Mouse (Mus musculus) intestine, embryonic 16.5 days (tissue): ENCODE measurements around the gene Notch1. TPM values are rescaled to one million over a fixed set of nuclear protein-coding genes. Genes with fewer than 3 reads are reported as not detected.

Experiments used
- ATAC-seq: fragments of 200-750 bp; cut with Nextera tagmentation; 2 replicates; pipeline ENCODE4 v1.8.0; 2017; ENCODE audit warnings: moderate TSS enrichment, moderate library complexity
- H3K27ac ChIP-seq: fragments of 300-500 bp; sonication (generic); 2 replicates; pipeline ENCODE4 v1.5.1; 2014; ENCODE audit warnings: mild to moderate bottlenecking, low read length
- H3K27me3 ChIP-seq: fragments of 300-500 bp; sonication (generic); replicated peaks from 2 replicates; pipeline ENCODE4 v1.6.1; 2014; ENCODE audit warnings: low read length, control low read depth, mixed read lengths; ENCODE audit not compliant: control insufficient read depth, insufficient read depth
- H3K36me3 ChIP-seq: fragments of 300-500 bp; sonication (generic); 2 replicates; pipeline ENCODE4 v1.6.1; 2014; ENCODE audit warnings: low read length, control low read depth; ENCODE audit not compliant: control insufficient read depth, insufficient read depth
- H3K4me1 ChIP-seq: fragments of 300-500 bp; sonication (generic); 2 replicates; pipeline ENCODE4 v1.6.1; 2014; ENCODE audit warnings: low read length, control low read depth, mixed read lengths; ENCODE audit not compliant: control insufficient read depth, insufficient read depth
- H3K4me2 ChIP-seq: fragments of 300-500 bp; sonication (generic); 2 replicates; pipeline ENCODE4 v1.6.1; 2014; ENCODE audit warnings: low read depth, low read length, control low read depth
- H3K4me3 ChIP-seq: fragments of 300-500 bp; sonication (generic); 2 replicates; pipeline ENCODE4 v1.5.1; 2014; ENCODE audit warnings: mild to moderate bottlenecking, low read length
- H3K9ac ChIP-seq: fragments of 300-500 bp; sonication (generic); 2 replicates; pipeline ENCODE4 v1.6.1; 2014; ENCODE audit warnings: low read depth, low read length
- H3K9me3 ChIP-seq: fragments of 300-500 bp; sonication (generic); 2 replicates; pipeline ENCODE4 v1.6.1; 2016; ENCODE audit warnings: low read length, control low read depth; ENCODE audit not compliant: control insufficient read depth
- WGBS: fragments of 180-500 bp; shearing (Covaris S2); extraction: QIAGEN DNeasy Blood & Tissue Kit; methylation state at CpG from one replicate; pipeline ENCODE4 v1.1.7; 2014; 5-methylcytosine and 5-hydroxymethylcytosine counted together
- microRNA-seq: library from miRNA; unstranded; fragments of <30 nt; microRNA quantifications from one replicate; pipeline ENCODE4, GENCODE M21; 2016
- polyA plus RNA-seq: library from polyadenylated mRNA; unstranded; fragments of >200 nt; fragmentation: Nextera tagmentation; extraction: Ambion mirVana; gene quantifications from 2 replicates; pipeline ENCODE4 v1.2.1, GENCODE M21; 2015

Gene Notch1
- polyA plus RNA-seq, 1 experiment from 2014 or later = 7.4 TPM

- 81% methylated on average over 1 of the region's 1 CpGs for WGBS
- Histone ChIP-seq H3K9me3 (no peaks in the 10 kb centered on the region), H3K9ac (no peak overlapping the region), H3K4me3 (no peak overlapping the region), H3K4me2 (no peak overlapping the region), H3K27me3 (no peaks in the 10 kb centered on the region), H3K27ac (no peak overlapping the region), H3K4me1 (no peaks in the 10 kb centered on the region), H3K36me3 (peaks cover 21% of the 10 kb centered on the region)
- ATAC-seq = no peak
Observed at GRCm38 (mm10) chr2:26418120-26418519, 98.3 kb downstream of the Notch1 start.

DNA sequence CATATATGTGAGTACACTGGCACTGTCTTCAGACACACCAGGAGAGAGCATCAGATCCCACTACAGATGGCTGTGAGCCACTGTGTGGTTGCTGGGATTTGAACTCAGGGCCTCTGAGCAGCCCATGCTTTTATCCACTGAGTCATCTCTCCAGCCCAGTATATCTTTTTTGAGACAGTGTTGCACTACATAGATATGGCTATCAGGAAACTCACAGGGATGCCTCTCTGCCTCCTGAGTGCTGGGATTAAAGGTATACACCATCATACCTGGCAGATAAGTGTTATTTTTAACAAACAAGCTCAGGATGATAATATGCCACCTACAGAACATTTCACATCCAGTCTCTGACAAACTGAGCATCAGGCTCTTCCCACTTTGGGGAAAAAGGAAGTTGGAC lies 99.4 kb downstream of the Notch1 start:
- Histone ChIP-seq H3K27me3 (no peaks in the 10 kb centered on the region), H3K4me1 (no peaks in the 10 kb centered on the region), H3K4me2 (no peak overlapping the region), H3K9me3 (no peaks in the 10 kb centered on the region), H3K4me3 (no peak overlapping the region), H3K9ac (no peak overlapping the region), H3K27ac (no peak overlapping the region), H3K36me3 (peaks cover 23% of the 10 kb centered on the region)
- no peak for ATAC-seq

- ATAC-seq = no peak
- no peak overlapping the region for H3K4me3 ChIP-seq
- H3K36me3 ChIP-seq = peaks cover 18% of the 10 kb centered on the region
- no peak overlapping the region for H3K27ac ChIP-seq
- 63% methylated on average over 4 of the region's 5 CpGs for WGBS
- H3K9ac ChIP-seq = no peak overlapping the region
- no peaks in the 10 kb centered on the region for H3K9me3 ChIP-seq
- H3K4me1 ChIP-seq = peaks cover 20% of the 10 kb centered on the region
- H3K27me3 ChIP-seq = no peaks in the 10 kb centered on the region
- no peak overlapping the region for H3K4me2 ChIP-seq
Observed at GRCm38 (mm10) chr2:26410931-26411411, 105.5 kb downstream of the Notch1 start.

DNA sequence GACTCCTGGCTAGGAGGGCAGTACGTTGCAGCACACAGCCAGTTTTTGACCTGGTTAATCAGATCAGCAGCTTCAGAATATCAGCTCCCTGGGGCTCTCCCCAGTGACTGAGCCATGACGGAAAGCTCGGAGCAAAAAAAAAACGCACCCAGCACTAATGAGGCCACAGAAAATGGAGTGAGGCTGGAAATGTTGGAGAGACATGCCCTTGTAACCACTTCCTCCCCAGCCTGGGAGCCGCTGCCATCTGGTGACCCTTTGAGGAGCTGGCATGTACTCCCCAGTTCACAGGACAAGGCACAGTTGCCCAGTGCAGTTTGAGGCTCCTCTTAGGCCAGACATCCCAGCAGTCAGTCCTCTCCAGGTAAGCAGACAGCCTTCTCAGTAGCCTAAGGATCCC lies 106.4 kb downstream of the Notch1 start:
- no peak for ATAC-seq
- WGBS = 67% methylated on average over 5 of the region's 5 CpGs
- peaks cover 10% of the 10 kb centered on the region for H3K36me3 ChIP-seq
- H3K4me1 ChIP-seq = peaks cover 27% of the 10 kb centered on the region
- no peak overlapping the region for H3K4me3 ChIP-seq
- H3K27me3 ChIP-seq = no peaks in the 10 kb centered on the region
- H3K9ac ChIP-seq = no peak overlapping the region
- H3K4me2 ChIP-seq = no peak overlapping the region
- H3K27ac ChIP-seq = no peak overlapping the region
- no peaks in the 10 kb centered on the region for H3K9me3 ChIP-seq

- no peak overlapping the region for H3K4me2 ChIP-seq
- WGBS = 55% methylated on average over 3 of the region's 3 CpGs
- no peak overlapping the region for H3K9ac ChIP-seq
- H3K27me3 ChIP-seq = no peaks in the 10 kb centered on the region
- ATAC-seq = no peak
- H3K4me1 ChIP-seq = peaks cover 27% of the 10 kb centered on the region
- H3K4me3 ChIP-seq = no peak overlapping the region
- H3K9me3 ChIP-seq = no peaks in the 10 kb centered on the region
- peaks cover 8% of the 10 kb centered on the region for H3K36me3 ChIP-seq
- H3K27ac ChIP-seq = no peak overlapping the region
Observed at GRCm38 (mm10) chr2:26409362-26409761, 107.1 kb downstream of the Notch1 start.

DNA sequence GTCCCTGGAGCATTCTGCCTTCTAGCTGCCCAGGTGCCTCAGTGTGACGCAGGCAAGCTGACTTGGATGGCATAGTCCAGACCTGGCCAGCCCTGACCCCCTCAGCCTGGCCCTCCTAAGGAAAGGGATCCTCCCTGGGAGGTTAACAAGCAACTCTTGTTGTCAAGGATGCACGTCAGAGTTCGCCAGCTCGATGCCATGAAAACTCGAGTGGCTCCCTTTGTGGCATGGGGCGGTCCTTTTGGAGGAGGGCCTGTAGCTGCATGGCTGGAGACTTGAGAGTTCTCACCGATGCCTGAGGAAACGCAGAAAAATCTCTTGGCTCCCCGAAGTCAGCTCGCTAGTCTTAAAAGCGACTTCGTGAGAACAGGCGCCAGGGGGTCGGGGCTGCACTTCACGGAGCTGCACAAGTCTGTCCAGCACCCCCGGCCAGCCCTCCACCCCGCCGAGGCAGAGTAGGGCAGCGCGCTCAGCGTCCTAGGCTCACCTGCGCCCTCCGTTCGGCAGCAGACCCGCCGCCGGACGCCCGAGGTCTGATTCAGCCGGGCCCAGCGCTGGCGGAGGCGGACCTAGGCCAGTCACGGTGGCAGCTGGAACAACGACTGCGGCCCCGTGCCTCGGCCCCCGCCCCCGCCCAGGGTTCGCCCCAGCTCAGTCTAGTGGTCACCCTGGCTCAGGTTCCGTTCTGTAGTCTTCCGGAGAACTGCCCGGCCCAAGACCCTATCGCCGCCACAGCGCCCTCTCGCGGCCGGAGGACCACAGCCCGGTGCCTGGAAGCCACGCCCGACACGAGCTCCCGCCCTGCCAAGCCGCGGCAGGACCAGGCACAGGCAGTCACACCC lies 107.7 kb downstream of the Notch1 start, which contains the start of gene Inpp5e:
Gene Inpp5e, minus strand, starts transcription at position 689 of the 842 bp plus-strand sequence.
- peak; percentile 97 for ATAC-seq
- peak within 1 kb of the TSS; percentile 76 for H3K27ac ChIP-seq
- WGBS = under 1% methylated on average over 57 of the region's 57 CpGs

More for the DNA sequence above, 107.7 kb downstream of the Notch1 start, which contains the start of gene Inpp5e:
- H3K27me3 ChIP-seq = no peaks in the 10 kb centered on the region
- peaks cover 8% of the 10 kb centered on the region for H3K36me3 ChIP-seq
- no peaks in the 10 kb centered on the region for H3K9me3 ChIP-seq
- H3K4me2 ChIP-seq = peak within 1 kb of the TSS; percentile 92
- peaks cover 27% of the 10 kb centered on the region for H3K4me1 ChIP-seq
- H3K9ac ChIP-seq = peak within 1 kb of the TSS; percentile 95
- peak within 1 kb of the TSS; percentile 84 for H3K4me3 ChIP-seq

Small RNA genes lying within 50 kb of the gene (microRNA-seq; reads per million reads assigned to microRNA genes)
- not detected for gene Mir6996

Other genes starting within 250 kb of the Notch1 start
- 0.26 and 0.27 TPM in 2 replicates for gene Ccdc187, start 222.1 kb downstream of the Notch1 start, polyA plus RNA-seq
- 22.6 and 23.2 TPM in 2 replicates for gene Gpsm1, start 201.1 kb downstream of the Notch1 start, polyA plus RNA-seq
- 23.3 and 24.1 TPM in 2 replicates for gene Dnlz, start 164.6 kb downstream of the Notch1 start, polyA plus RNA-seq
- 0.86 and 1.1 TPM in 2 replicates for gene Card9, start 155.7 kb downstream of the Notch1 start, polyA plus RNA-seq
- gene Snapc4, start 136.0 kb downstream of the Notch1 start, polyA plus RNA-seq = 19.1 and 20.8 TPM in 2 replicates
- 80.4 and 88.4 TPM in 2 replicates for gene Entr1, start 127.3 kb downstream of the Notch1 start, polyA plus RNA-seq
- gene Pmpca, start 127.3 kb downstream of the Notch1 start, polyA plus RNA-seq = 102 and 105 TPM in 2 replicates
- 14.8 and 15.9 TPM in 2 replicates for gene Inpp5e, start 107.5 kb downstream of the Notch1 start, polyA plus RNA-seq
- gene Sec16a, start 71.4 kb downstream of the Notch1 start, polyA plus RNA-seq = 19.1 and 20.4 TPM in 2 replicates
- 110 and 118 TPM in 2 replicates for gene Egfl7, start 63.4 kb upstream of the Notch1 start, polyA plus RNA-seq
- gene Gm20532, start 70.0 kb upstream of the Notch1 start, polyA plus RNA-seq = not detected in 2 replicates
- gene Agpat2, start 87.8 kb upstream of the Notch1 start, polyA plus RNA-seq = 113 and 116 TPM in 2 replicates
- gene Fam69b, start 111.8 kb upstream of the Notch1 start, polyA plus RNA-seq = 24.8 and 27.0 TPM in 2 replicates
- gene Lcn4, start 154.6 kb upstream of the Notch1 start, polyA plus RNA-seq = not detected in 2 replicates